Mouse (Mus musculus) right cerebral cortex, adult 2 months (tissue): ENCODE results near the gene Gmpr.

ENCODE experiments used
- DNase-seq, 2 experiments: peaks; one replicate each; pipeline ENCODE4 v3.0.0; 2021 to 2022; ENCODE audit warnings: low spot score in 2 of 2

Gene Gmpr

DNA sequence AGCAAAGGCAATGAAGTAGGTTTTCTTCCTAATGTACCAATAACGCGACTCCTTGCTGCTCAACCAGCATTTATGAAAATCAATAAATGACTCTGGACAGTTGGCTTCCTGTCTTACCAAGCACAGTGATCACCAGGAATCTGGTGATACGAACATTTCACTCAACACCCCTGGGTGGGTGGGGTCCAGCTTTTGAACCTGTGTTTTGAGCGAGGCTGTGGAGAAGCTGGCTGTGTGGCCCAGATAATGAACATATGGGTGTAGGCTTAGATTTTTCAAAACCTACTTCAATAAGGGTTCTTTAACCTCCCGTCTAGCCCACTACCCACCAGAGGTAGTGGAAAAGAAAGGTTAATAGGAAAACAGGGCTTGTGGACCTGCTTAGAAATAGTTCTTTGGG lies 4.5 kb upstream of the Gmpr start:
- DNase-seq: no peak

DNA sequence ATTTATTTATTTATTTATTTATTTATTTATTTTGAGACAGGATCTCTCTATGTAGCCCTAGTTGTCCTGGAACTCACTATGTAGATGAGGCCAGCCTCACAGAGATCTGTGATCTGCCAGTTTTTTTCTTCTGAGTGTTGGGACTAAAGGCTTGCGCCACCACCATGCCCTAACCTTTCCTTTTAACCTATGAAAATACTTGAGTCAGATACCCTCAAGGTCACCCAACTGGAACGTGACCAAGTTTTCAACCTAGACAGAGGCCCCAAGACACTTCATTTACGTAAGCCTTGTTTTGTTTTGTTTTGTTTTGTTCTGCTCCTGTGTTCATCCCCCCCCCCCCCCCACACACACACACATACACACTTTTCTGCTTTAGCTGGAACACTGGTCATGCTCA lies 1.7 kb upstream of the Gmpr start:
- no peak for DNase-seq

DNA sequence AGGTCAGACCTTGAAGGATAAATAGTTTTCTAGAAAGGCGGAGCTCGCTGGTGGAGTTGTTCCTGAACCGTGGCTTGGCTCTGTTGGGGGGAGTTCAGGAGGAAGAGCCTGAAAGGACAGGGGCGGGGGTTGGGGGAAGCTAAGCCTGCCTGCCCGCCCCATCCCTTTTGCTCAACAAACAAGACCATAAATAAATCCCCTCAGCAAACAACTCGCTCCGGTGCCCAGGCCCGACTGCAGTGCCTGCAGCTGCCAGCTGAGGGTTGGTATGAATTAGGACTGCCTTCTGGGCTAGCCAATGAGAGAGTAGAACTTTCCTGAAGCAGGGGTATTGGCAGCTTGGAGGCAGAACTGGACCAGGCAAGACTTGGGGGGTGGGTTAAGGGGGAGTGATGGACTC lies 1.3 kb downstream of the Gmpr start:
- DNase-seq: peak; percentile 72

DNA sequence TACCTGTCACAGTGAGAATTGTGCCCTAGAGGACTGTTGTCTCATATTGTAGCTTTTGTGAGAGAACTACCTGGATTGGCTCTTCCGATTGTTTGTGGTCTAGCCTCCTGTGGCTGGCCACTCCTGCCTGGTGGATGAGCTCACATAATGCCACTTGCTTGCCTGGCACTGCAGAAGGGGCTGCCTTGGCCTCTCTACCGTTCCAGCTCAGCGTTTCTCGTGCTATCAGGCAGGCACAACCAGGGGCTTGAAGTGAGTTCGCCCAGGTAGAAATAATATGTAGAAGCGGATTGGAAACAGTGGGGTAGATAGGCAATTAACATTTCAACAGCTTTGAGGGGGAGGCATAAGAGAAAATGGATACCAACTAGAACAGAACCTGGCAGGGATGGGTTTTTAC lies 2.1 kb downstream of the Gmpr start:
- no peak for DNase-seq

DNA sequence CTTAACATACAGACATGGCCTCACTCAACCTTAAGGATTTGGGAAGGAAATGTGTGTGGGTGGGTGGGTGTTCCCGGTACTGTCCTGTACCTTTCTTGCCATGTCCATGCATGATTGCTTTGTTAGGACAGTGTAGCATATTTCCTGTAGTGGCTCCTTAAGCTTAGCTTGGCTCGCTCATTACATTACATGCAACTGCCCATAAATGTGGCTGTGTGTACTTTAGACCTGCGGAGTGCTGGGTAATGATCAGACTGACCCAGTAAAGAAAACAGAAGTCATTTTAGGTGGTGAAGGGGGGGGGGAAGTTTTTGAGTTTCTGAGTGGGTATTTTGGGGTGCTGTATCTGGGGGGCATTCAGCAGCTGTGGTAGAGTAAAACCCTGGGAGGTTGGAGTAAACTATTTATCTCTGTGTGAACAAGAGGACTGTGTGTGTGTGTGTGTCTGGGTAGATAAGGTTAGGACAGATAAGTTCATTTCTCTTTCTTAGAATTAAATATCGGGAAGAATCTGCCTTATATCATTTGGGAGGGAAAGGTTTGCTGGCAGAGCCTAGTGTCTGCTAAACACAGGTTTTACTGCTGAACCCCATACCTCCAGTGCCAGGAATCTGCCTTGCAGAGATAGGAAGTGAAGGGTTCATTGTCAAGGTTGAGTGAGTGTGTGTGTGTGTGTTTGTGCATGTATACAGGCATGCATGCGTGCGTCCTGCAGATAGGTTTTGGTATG lies 4.6 kb downstream of the Gmpr start:
- no peak for DNase-seq

DNA sequence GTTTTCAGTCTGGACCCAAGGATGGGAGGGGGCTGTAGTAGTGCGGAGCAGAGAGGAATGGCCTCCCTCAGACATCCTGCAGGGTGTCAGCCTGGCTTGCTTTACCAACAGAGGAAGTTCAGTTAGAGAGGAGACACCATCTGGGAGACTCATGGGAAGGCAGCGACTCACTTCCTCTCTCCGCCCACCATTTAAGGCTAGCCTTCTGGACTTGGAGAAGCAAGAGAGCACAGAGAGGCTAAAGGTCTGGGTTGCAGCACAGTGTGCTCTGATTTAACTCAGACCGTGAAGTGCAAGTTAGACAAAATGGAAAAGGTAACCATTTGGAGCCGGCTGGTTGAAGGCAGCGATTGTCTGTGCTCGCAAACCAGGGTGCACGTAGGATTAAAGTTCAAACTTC lies 5.3 kb downstream of the Gmpr start:
- DNase-seq: no peak

DNA sequence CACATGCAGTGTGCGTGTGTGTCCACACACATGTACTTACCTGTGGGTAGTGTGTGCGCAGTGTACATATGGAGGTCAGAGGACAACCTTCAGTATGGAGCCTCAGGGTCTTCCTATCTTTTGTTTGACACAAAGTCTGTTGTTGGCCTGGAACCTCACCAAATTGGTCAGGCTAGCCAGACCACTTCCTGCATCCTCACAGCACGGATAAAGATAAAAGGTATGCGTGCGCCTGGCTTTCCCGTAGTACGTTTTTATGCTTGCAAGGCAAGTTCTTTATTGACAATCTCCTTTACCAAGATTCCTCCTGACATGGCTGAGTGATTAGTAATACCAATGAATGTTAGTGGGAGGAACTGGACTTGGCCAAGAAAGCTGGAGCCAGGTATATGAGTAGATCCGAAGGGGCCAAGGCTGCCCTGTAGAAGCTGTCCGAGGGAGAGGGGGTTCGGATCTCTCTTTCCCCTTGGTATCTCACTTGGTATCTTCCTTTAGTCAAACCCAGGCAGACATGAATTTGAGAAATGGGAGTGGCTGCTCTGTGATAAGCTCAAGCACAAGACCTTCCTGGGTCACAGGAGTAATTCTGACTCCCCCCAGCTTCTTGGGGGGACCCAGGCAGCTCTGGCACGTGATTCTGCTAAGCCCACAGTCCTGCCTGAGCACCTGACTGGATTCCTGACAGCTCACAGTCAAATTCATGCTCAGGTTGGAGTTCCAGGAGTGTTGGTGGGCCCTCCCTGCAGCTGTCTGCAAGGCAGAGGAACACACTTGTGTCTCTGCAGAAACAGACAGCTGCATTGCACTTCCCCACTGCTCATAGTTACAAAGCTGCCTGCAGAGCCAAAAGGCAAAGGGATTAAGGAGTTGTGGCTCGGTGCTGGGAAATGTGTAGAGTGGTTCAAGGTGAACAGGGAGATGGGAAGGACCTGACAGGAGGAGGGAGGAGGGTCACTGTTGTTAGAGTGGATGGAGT lies 6.1 kb downstream of the Gmpr start:
- no peak for DNase-seq

DNA sequence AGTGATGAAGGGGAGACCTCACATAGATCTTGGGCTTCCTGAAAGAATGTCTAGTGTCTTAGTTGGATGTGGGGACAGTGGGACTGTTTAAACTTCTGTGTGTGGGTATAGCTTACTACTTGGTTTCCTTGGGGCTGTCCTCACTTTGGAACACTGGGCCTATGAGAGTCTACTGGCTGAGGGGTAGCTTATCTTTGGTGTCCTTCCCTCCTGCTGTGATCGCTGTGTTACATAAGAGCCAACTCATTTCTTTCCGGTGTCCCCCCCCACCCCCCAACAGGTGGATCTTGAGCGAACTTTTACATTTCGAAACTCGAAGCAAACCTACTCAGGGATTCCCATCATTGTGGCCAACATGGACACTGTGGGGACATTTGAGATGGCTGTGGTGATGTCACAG lies 6.9 kb downstream of the Gmpr start:
- no peak for DNase-seq

DNA sequence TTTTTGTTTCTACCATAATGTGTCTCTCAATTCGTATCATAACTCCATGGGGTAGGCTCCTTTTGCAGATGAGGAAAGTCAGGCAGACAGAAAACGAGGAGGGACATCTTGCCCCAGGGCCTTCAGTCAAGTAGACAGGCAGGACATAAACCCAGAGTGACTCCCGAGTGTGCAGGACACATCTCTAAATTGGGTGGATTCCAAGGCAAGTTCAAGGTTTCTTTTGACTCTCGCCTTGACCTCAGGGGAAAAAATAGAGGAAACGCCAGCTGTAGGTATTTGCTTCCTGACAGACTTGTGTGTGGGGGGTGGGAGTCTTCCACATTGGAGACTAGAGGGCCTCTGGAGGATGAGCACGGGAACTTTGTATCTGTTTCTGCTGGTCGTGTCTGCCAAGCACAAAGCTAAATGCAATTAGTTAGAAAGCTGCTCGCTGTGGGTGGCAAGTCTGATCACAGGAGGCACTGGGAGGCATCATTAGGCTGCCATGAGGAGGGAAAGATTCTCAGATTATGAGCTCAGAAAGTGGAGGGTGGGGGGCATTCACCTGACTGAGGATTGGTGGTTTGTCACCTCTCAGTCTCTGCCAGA lies 7.7 kb downstream of the Gmpr start:
- DNase-seq: no peak

DNA sequence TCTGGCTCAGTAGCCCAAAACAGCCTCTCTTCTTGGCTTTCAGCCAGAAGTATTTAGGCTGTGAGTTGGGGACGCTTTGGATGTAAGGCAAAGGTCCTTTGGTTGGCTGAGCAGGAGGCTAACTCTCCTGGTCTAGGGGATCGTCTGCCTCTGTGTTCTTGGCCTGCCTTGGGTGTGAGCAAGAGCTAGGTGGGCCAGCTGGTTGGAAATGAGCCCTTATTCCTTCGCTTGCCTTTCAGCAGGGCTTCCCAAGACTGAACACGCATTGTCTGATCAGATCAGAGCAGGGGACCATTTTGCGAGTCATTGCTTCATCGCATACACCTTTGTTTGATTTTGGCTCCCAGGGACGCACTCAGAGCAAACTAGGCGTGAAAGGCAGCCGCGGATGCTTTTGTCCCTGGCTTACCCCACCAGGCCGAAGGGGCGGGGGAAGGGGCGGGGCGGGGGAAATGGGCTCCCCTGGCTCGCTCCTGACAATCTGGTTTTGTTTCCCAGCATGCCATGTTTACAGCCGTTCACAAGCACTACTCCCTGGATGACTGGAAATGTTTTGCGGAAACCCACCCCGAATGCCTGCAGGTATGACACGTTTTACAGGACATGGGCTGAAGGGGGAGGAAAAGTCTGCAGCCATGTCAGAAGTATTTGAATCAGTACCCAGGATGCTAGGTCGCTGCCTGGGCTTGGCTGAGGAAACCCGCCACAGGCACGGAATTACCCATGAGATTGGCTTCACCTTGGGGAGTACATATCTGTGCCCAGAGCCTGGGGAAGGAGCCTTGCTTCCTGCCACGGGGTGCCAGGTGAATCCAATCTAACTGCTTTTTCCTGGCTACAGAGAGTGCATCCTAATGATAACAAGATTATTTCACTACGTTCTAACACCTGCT lies 9.5 kb downstream of the Gmpr start:
- no peak for DNase-seq

DNA sequence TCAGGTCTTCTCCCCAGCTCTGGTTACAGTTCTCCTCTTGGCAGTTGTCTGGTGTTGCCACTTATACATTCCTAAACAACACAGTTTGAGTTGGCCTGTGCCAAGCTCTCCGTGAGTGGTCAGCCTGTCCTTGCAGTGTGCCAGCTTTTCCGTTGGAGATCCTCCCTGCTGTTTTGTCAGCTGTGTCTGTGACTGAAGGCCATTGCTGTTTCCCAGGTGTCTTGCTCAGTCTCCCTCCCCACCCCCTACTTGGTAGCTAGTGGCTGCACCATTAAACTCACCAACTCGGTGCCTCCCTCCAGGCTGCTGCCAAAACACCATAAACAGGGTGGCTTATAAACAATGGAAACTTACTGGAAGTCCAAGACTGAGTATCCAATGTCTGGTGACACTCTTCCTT lies 17.1 kb downstream of the Gmpr start:
- no peak for DNase-seq

DNA sequence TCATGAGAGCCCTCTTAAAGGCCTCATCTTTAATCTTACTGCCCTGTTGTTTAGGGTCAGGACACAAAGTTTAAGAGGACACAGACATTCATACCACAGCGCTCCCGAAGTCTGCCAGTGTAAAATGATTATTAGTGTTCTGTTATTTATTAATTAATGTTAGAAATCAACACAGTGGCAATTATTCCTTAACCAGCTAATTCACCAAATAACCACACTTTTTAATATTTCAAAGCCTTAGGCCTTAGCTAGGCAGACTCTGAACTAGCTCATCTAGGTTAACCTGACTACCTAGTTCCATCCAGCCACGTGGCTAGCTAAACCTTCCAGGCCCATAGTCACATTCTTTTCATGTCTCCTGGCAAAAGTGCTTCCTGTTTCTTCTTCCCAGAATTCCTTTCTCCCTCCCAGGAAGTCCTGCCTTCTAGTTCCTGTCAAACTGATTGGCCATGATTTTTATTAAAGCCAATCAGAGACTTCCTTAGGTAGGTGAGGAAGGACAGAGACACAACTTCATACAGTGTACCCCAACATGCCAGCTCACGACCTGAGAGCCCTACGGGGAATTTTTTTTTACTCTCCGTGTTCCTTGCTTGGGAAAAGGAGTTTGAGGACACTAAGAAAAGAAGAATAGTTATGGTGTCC lies 17.7 kb downstream of the Gmpr start:
- DNase-seq: no peak

DNA sequence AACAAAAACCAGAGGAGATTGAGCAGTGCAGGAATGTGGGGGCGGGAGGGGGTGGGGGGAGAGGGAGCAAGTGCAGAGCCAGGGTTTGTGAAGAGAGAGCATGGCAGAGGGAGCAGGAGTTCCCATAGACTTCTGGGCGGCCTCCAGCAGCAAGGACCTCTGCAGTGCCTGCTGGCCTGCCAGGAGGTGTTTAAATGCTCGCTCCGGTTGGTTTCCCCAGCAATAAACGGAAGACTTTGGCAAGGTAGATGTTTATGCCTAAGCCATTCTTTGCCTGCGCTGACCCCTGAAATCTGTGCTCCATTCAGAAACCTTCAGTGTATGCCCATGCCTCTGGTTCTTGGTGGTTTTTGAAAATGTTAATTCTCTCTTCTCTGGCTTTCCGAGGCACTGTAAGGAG lies 19.0 kb downstream of the Gmpr start:
- DNase-seq: no peak

DNA sequence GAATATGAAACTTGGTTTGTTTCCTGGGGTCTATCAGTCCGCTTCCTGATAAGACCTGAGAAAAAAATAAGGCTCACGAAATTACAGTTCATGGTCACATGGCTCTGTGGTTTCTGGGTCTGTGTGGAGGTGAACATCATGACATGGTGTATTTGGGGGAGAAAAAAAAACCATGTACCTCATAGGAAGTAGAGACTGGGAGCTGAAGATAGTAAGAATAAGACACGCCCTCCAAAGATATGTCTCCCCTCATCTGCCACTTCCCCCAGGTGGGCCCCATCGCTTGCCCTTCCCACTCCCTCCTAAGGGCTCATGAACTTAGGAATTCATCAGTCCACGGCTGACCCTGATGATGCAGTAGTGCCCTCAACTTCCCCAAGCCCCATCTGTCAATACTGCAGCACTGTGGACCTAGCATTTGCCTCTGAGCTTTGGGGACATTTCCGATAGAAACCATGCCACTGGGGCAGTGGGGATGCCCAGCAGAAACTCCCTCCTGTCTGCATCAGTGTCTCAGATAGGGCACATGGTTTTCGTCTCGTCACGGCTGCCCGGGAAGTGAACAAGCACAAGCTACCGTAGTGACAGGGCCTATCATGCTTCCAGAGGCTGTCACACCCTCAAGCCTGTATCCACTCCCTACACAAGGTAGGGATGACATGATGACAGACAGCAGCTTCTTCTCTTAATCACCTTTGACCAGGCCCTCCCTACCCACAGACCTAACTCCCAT lies 20.2 kb downstream of the Gmpr start:
- no peak for DNase-seq

DNA sequence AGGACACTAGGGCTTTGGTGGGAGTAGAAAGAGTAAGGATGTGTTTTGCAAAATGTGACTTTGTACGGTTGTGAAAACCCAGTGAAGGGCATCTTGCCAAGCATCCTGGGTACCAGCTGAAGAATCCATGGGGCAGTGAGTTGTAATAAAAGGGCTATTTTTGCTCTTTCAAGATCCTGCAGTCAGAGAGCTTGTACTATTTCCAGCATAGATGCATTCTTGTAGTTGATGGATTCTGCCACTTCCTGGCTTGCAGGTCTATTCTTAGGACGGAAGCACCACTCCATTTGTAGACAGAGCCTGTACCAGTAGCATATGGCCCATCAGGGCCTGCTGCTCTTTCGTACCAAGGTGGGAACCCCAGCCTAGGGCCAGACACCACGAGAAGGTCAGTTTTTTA lies 21.5 kb downstream of the Gmpr start:
- no peak for DNase-seq

DNA sequence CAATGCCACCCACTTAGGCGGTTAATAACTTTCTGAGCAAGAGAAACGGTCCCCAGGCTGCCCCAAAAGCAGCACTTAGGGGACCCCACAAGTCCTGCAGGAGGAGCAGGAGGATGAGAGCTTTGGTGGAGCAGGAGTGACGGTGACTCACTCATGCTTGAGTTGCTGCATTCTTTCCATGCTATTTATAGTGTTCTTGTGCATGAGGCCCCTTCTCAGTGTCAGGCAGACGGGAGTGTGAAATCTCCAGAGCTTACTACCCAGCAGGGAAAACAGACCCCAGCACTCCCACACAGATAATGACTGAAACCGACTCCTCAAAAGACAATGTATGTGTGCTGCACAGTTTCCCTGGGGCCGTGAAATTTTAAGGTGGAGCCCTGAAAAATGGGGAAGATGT lies 23.5 kb downstream of the Gmpr start:
- DNase-seq: peak; percentile 60 to 66

DNA sequence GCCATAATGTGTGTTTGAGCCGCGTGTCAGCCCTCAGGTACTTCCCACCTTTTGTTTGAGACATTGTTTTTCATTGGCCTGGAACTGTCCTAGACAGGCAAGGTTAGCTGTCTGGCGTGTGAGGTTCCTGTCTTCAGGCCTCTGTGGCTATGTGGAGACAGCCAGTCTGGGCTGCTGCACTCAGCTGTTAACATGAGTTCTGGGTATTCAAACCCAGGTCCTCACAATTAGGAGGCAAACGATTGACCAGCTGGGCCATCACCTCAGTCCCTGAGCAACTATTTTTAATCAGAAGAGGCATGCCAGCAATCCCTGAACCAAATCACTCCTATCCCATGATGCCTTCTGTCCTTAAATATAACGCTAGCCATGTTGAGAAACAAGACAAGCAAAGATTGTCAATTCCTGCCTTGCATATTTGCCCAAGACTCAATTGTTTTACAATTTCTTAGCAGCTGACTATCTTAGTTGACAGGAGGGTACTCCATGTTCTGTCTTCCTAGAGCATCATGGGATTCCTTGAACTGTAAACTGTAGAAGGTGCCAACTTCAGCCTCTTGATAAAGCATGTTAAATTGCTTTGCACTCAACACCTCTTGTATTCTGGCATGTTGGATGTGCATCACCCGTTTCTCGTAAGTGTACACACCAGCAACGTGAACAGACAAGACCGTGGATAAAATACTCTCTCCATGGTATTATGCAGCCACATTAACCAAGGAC lies 28.6 kb downstream of the Gmpr start:
- no peak for DNase-seq

DNA sequence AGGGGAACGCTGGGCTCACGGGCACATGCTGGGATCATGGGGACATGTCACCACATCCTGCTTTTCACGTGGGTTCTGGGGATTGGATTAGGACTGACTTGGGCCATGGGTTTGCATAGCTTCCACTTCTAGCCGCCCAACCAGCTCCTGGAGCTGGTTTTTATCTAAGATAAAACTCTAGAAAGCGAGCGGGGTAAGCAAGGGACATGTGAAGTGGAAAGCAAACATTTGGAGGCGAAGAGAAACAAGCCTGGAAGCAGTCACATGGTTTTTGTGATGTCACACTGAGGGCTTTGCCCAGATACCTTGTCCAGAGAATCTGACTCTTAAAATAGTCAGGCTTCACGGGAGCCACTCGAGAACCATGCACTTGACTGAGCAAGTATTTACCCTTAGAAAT lies 29.9 kb downstream of the Gmpr start:
- DNase-seq: no peak

DNA sequence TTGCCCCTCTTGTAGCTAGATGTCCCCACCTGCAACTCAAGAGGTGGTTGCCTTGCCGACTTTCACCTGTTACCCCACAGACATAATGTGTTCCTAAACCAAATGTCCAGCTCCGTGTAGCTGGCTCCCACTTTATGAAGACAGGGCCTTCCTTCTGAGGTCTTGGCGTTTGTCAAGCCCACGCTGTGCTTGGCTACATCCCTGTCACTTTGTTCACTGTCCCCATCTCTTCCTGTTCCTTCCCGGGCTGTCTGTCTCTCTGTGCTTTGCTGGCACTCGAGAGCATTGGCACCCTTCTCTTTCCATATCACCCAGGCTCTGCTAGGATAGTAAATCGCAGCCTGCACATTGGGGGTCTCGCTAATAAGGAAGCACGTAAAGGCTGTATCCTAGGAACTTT lies 30.8 kb downstream of the Gmpr start:
- no peak for DNase-seq
